In genomic region chr12:91041363-91041762, GRCm38 (mm10) we compare ENCODE assay signal across 23 mouse cellular contexts.
DNase-seq lines count a peak whose midpoint lies in the region; ATAC-seq and TF ChIP-seq lines count a peak whose summit lies in the region.
"Had no signal": no experiment of that assay in that cellular context is flagged by ENCODE, and none has a peak within 500 bp of the region (broad histone marks: within the 10 kb centered on the region; RNA-seq: fewer than 3 reads in every experiment).

No protein-coding gene starts in this region.

- TF ChIP-seq EP300 in stomach, postnatal 0 days (optimal IDR thresholded peaks at IDR 0.05), result no peak

- no peaks in the 10 kb centered on the region for H3K27me3 ChIP-seq in stomach, postnatal 0 days (ENCODE audit: control insufficient read depth, insufficient read depth, low read length)
- no peaks in the 10 kb centered on the region for H3K27me3 ChIP-seq in embryonic facial prominence, embryonic 10.5 days (replicated peaks; ENCODE audit: low read depth, poor library complexity, severe bottlenecking)
- H3K27me3 ChIP-seq: CH12.LX; embryonic facial prominence, embryonic 15.5 days; forebrain, embryonic 15.5 days; heart, embryonic 12.5 days; hindbrain, embryonic 15.5 days; Patski had no signal

- no peaks in the 10 kb centered on the region for H3K4me1 ChIP-seq in stomach, postnatal 0 days (replicated peaks; ENCODE audit: control insufficient read depth, insufficient read depth)
- no peaks in the 10 kb centered on the region for H3K4me1 ChIP-seq in embryonic facial prominence, embryonic 10.5 days
- H3K4me1 ChIP-seq: forebrain, embryonic 15.5 days; hindbrain, embryonic 15.5 days had no signal

- DNase-seq in frontal cortex, postnatal 10 days (ENCODE audit: low spot score in 2 of 2), result no peak
- DNase-seq in layer of hippocampus, adult 2 months (ENCODE audit: low spot score in 2 of 2), result peak in 1 of 2 experiments; percentile 4
- no peak for DNase-seq in layer of hippocampus, postnatal 25 days (ENCODE audit: extremely low spot score in 1 of 2, low spot score in 1 of 2)
- DNase-seq in stomach, postnatal 0 days (ENCODE audit: low spot score), result no peak
- DNase-seq in embryonic facial prominence, embryonic 10.5 days (ENCODE audit: low spot score), result no peak
- DNase-seq: adrenal gland, adult 2 months; adrenal gland, postnatal 36 days; cerebellum, adult 11 months; cerebellum, adult 8-10 months; cerebellum, postnatal 36 days; gastrocnemius, postnatal 36 days; heart, postnatal 36 days; kidney, adult 18-20 months had no signal

- no peak overlapping the region for H3K4me2 ChIP-seq in stomach, postnatal 0 days (replicated peaks; ENCODE audit: low read depth)
- H3K4me2 ChIP-seq: embryonic facial prominence, embryonic 15.5 days; forebrain, embryonic 15.5 days; heart, embryonic 12.5 days; hindbrain, embryonic 15.5 days had no signal

- no peaks in the 10 kb centered on the region for H3K36me3 ChIP-seq in stomach, postnatal 0 days (ENCODE audit: control insufficient read depth, insufficient read depth, low read length)
- H3K36me3 ChIP-seq in embryonic facial prominence, embryonic 10.5 days (replicated peaks), result no peaks in the 10 kb centered on the region
- H3K36me3 ChIP-seq: embryonic facial prominence, embryonic 15.5 days; forebrain, embryonic 15.5 days; heart, embryonic 12.5 days; hindbrain, embryonic 15.5 days had no signal

- no peak for TF ChIP-seq CTCF in layer of hippocampus, adult 2 months (conservative IDR thresholded peaks at IDR 0.05)
- TF ChIP-seq CTCF in stomach, postnatal 0 days (IDR thresholded peaks at IDR 0.05; ENCODE audit: low read depth), result no peak

- 51% methylated on average over 4 of the region's 4 CpGs for WGBS in stomach, postnatal 0 days
- whole genome bisulfite sequencing in embryonic facial prominence, embryonic 10.5 days, result 88% methylated on average over 4 of the region's 4 CpGs

- peak overlapping the region; percentile 7; the same call in 1 of the 2 replicates for H3K27ac ChIP-seq in layer of hippocampus, adult 2 months
- peak overlapping the region; percentile 26 for H3K27ac ChIP-seq in stomach, postnatal 0 days (replicated peaks)
- no peak overlapping the region for H3K27ac ChIP-seq in embryonic facial prominence, embryonic 10.5 days (replicated peaks)
- H3K27ac ChIP-seq: embryonic facial prominence, embryonic 15.5 days; forebrain, embryonic 15.5 days; hindbrain, embryonic 15.5 days had no signal

- H3K9ac ChIP-seq in stomach, postnatal 0 days (ENCODE audit: low read length), result no peak overlapping the region
- H3K9ac ChIP-seq: embryonic facial prominence, embryonic 15.5 days; forebrain, embryonic 15.5 days; heart, embryonic 12.5 days; hindbrain, embryonic 15.5 days had no signal

- no peak overlapping the region for H3K4me3 ChIP-seq in layer of hippocampus, adult 2 months
- no peak overlapping the region for H3K4me3 ChIP-seq in stomach, postnatal 0 days (ENCODE audit: low read depth, low read length)
- no peak overlapping the region for H3K4me3 ChIP-seq in embryonic facial prominence, embryonic 10.5 days
- H3K4me3 ChIP-seq: embryonic facial prominence, embryonic 15.5 days; erythroblast, embryonic 14.5 days; forebrain, embryonic 15.5 days; heart, embryonic 12.5 days; hindbrain, embryonic 15.5 days had no signal

- H3K9me3 ChIP-seq in stomach, postnatal 0 days (ENCODE audit: control insufficient read depth, low read length), result no peaks in the 10 kb centered on the region
- H3K9me3 ChIP-seq in embryonic facial prominence, embryonic 10.5 days, result no peaks in the 10 kb centered on the region
- H3K9me3 ChIP-seq: embryonic facial prominence, embryonic 15.5 days; forebrain, embryonic 15.5 days; heart, embryonic 12.5 days; hindbrain, embryonic 15.5 days had no signal

- peak; percentile 47; the same call in 1 of the 2 replicates for ATAC-seq in frontal cortex, adult (ENCODE audit: low TSS enrichment)
- ATAC-seq in granulocyte monocyte progenitor cell, adult 5-6 weeks (replicated peaks; ENCODE audit: poor library complexity, severe bottlenecking), result peak; percentile 69
- ATAC-seq in stomach, postnatal 0 days (ENCODE audit: low FRiP score, low TSS enrichment), result no peak
- ATAC-seq in CD4-positive, CD25-positive, alpha-beta regulatory T cell, adult 4 months, result no peak
- ATAC-seq: forebrain, embryonic 15.5 days; Patski had no signal

Comparison
In these comparisons a context has a peak if more than half of its experiments do, and no peak if none do; other contexts are left out.
1. ATAC-seq: peak in frontal cortex, adult (single experiment) and granulocyte monocyte progenitor cell, adult 5-6 weeks (single experiment); none in stomach, postnatal 0 days (single experiment) and CD4-positive, CD25-positive, alpha-beta regulatory T cell, adult 4 months (single experiment).